Mouse (Mus musculus) natural killer cell, adult 2 months (primary cell): ENCODE results near the gene Olfr44.

Experiments
- DNase-seq, 2 experiments: peaks; one replicate each; pipeline ENCODE4 v3.0.0; 2022; ENCODE audit warnings: low spot score in 2 of 2

The Olfr44 gene

DNA sequence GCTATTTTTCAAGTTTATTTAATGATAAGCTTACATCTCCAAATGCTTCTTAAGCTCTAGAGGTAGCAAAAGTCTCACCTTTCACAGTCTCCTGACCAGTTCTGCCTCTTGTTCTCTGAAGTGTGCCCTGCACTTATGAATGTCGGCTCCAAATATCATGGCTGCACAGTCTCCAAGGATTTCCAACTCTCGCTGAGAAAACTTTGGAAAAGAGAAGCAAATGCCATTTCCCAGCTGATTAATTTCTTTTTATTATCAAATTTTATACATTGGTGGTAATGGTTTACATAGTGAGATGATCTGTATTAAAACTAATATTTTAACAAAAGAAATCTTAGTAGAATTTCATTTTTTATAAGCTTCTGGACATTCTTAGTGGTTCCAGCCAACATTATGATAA, at the start of gene Olfr44:
Gene Olfr44 (minus strand): TSS at position 101 of the 400 bp plus-strand sequence.
- DNase-seq = no peak

- DNase-seq = no peak
Observed at GRCm38 (mm10) chr9:39523616-39524285, 30.0 kb upstream of the Olfr44 start.

GRCm38 (mm10) chr9:39518595-39518994, 24.8 kb upstream of the Olfr44 start:
- DNase-seq = no peak

DNA sequence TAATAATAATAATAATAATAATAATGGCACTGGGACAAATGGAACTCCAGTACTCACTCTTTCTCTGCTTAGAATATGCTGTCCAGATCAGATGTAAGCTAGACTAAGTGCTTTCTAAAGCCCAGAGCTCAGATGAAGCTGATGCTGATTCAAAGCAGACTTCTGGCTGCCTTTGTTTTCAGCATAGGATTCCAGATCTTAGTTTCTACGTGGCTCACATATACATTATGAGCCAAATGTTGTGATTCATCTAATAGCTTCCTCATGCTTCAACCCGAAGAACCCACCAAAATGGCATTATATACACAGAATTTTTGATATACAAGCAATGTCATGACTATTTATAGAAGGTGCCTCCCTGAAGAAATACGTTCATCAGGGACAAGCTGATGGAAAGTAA, 21.7 kb upstream of the Olfr44 start, which contains the start of gene Olfr957:
Gene Olfr957 (minus strand): TSS at position 279 of the 400 bp plus-strand sequence.
- no peak for DNase-seq

- DNase-seq = no peak
Observed at GRCm38 (mm10) chr9:39509412-39509811, 15.6 kb upstream of the Olfr44 start.

DNA sequence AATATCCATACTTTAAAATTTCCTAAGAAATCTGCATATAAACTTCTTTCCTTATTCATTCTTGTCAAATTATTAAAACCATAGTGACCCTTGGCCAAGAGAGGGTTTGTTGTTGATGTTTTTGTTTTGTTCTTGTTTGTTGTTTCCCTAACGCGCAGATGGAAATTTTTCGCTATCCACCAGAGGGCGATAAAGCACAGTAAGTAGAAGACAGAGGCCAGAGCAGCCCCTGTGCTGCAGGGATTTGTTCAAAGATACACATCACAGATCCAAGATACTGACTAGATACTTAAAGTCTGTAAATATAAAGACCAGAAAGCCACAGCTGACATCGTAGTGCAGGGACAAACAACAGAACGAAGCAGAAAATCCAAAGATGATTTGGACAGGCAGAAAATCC, 15.2 kb upstream of the Olfr44 start:
- no peak for DNase-seq

DNA sequence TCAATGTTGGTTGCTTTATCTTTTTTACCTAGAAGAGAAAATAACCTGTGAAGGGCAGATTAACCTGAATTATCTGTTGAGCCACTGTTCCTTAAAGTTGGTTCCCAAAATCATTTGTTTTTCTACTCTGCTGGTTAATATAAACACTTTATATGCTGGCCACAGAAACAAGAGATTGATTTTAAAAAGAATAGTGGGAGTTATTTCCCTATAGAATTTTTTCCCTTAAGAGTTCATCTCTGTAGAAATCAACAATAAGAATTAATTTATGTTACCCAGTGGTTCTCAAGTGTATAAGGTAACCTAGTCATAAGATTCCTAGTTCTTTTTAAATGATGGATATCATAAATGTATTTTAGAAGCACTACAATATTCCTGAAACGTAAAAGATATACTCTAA, 22.0 kb downstream of the Olfr44 start, which contains the start of gene Olfr955:
Gene Olfr955 (minus strand): TSS at position 101 of the 400 bp plus-strand sequence.
- no peak for DNase-seq

- no peak for DNase-seq
Observed at GRCm38 (mm10) chr9:39456401-39456800, 37.4 kb downstream of the Olfr44 start, which contains the start of gene Olfr954. TSS of gene Olfr954 (plus strand) at chr9:39456701.
